Mouse (Mus musculus): ENCODE measurements at regions not wholly inside any gene's neighbourhood (a gene's known extent, or its start where the extent isn't known, plus 50 kb on each side); places are given as distances from the start of the nearest gene placed in this dataset.
"Not testable (repeated sequence)": the region's sequence is repeated elsewhere in the genome, so short reads cannot be mapped to it uniquely, and the experiment has no call there.

- intact Hi-C loops (cut with DNase I): loop anchor here (10.0 kb wide), 1 partner anchor 799 kb away; no protein-coding TSS in a partner anchor
- DNase-seq: no peak
These were observed 611.9 kb downstream of the A830018L16Rik start for GRCm38 (mm10) chr1:12025791-12026190.

- intact Hi-C loops (cut with DNase I): loop anchor here (10.0 kb wide), 1 partner anchor 797 kb away; no protein-coding TSS in a partner anchor
- no peak for DNase-seq
These were observed 613.5 kb downstream of the A830018L16Rik start for GRCm38 (mm10) chr1:12027442-12027841.

GRCm38 (mm10) chr1:12028074-12028473 lies 614.2 kb downstream of the A830018L16Rik start:
- intact Hi-C loops (cut with DNase I): loop anchor here (10.0 kb wide), 1 partner anchor 797 kb away; no protein-coding TSS in a partner anchor
- no peak for DNase-seq

- intact Hi-C loops (cut with DNase I): no loop called here
- no peak for DNase-seq
These were observed 638.1 kb downstream of the A830018L16Rik start for GRCm38 (mm10) chr1:12051931-12052482.

- intact Hi-C loops (cut with DNase I): no loop called here
- no peak for DNase-seq
These were observed 642.1 kb downstream of the A830018L16Rik start for GRCm38 (mm10) chr1:12055865-12056560.

GRCm38 (mm10) chr1:12065016-12065513 lies 651.2 kb downstream of the A830018L16Rik start:
- DNase-seq: no peak
- intact Hi-C loops (cut with DNase I): no loop called here

GRCm38 (mm10) chr1:12092564-12093504 lies 678.9 kb downstream of the A830018L16Rik start:
- intact Hi-C loops (cut with DNase I): no loop called here
- DNase-seq: no peak

- no peak for DNase-seq
- intact Hi-C loops (cut with DNase I): no loop called here
These were observed 701.3 kb downstream of the A830018L16Rik start for GRCm38 (mm10) chr1:12115041-12115828.

- intact Hi-C loops (cut with DNase I): no loop called here
- DNase-seq: no peak
These were observed 703.2 kb downstream of the A830018L16Rik start for GRCm38 (mm10) chr1:12117083-12117482.

- intact Hi-C loops (cut with DNase I): no loop called here
- DNase-seq: no peak
These were observed 707.0 kb downstream of the A830018L16Rik start for GRCm38 (mm10) chr1:12120926-12121325.

- DNase-seq; intact Hi-C loops (cut with DNase I): not testable (repeated sequence)
These were observed 712.7 kb downstream of the A830018L16Rik start for GRCm38 (mm10) chr1:12126611-12127010.

GRCm38 (mm10) chr1:12170503-12170902 lies 756.6 kb downstream of the A830018L16Rik start:
- no peak for DNase-seq
- intact Hi-C loops (cut with DNase I): no loop called here

- DNase-seq: no peak
- intact Hi-C loops (cut with DNase I): no loop called here
These were observed 775.8 kb downstream of the A830018L16Rik start for GRCm38 (mm10) chr1:12189646-12190233.

GRCm38 (mm10) chr1:12192588-12192987 lies 778.7 kb downstream of the A830018L16Rik start:
- intact Hi-C loops (cut with DNase I): no loop called here
- no peak for DNase-seq

GRCm38 (mm10) chr1:12231089-12231488 lies 817.2 kb downstream of the A830018L16Rik start:
- DNase-seq: no peak
- intact Hi-C loops (cut with DNase I): no loop called here

GRCm38 (mm10) chr1:12242090-12242489 lies 828.2 kb downstream of the A830018L16Rik start:
- intact Hi-C loops (cut with DNase I): no loop called here
- no peak for DNase-seq

GRCm38 (mm10) chr1:12282493-12282892 lies 868.6 kb downstream of the A830018L16Rik start:
- no peak for DNase-seq

GRCm38 (mm10) chr1:12285551-12285950 lies 871.6 kb downstream of the A830018L16Rik start:
- no peak for DNase-seq
- intact Hi-C loops (cut with DNase I): no loop called here

More at GRCm38 (mm10) chr1:12282493-12282892, 868.6 kb downstream of the A830018L16Rik start:
- intact Hi-C loops (cut with DNase I): no loop called here

GRCm38 (mm10) chr1:12286026-12286425 lies 872.1 kb downstream of the A830018L16Rik start:
- DNase-seq: no peak
- intact Hi-C loops (cut with DNase I): no loop called here

GRCm38 (mm10) chr1:12288521-12288920 lies 874.6 kb downstream of the A830018L16Rik start:
- no peak for DNase-seq
- intact Hi-C loops (cut with DNase I): no loop called here
